Mouse (Mus musculus): ENCODE measurements around the gene Fscn1.

The Fscn1 gene

GRCm38 (mm10) chr5:142959576-142960556, at the start of gene Fscn1:
Gene Fscn1, plus strand, starts transcription at chr5:142960343.
- peak; percentile 91 for DNase-seq (ENCODE audit: low read depth, low spot score)

DNA sequence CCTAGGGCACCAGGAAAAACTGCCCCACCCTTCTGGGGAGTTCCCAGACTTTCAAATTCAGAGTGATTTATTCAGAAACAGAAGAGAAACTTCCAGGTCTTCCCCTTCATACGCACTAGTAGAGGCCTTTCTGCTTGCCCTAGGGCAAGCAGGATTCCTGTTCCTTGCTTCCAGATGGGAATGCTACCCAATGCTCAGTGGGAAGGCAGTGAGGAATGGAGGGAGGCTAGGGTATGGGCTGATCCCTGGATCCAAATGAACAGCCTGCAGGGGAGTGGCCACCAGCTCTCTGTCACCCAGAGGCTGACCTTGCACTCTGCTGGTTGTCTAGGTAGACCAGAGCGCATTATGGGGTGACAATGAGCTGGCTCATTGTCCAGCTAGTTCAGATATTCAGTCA, 48.5 kb upstream of the Fscn1 start:
- DNase-seq (ENCODE audit: low read depth, low spot score) = no peak

DNA sequence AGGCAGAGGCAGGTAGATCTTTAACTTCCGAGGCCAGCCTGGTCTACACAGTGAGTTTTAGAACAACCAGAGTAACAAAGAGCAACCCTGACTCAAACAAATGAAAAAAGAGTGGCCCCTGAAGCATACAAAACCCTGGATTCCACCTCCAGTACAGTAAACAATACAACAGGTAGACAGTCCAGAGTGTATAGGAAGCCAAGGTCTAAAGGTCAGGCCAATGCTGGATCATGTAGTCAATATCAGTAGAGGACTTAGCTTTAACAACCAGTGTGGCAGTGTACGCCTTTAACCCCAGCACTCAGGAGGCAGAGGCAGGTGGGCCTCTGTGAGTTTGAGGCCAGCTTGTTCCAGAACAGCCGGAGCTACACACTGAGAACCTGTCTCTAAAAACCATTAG, 47.8 kb upstream of the Fscn1 start:
- no peak for DNase-seq (ENCODE audit: low read depth, low spot score)

- DNase-seq (ENCODE audit: low read depth, low spot score) = no peak
Observed at GRCm38 (mm10) chr5:142912739-142913138, 47.4 kb upstream of the Fscn1 start.

DNA sequence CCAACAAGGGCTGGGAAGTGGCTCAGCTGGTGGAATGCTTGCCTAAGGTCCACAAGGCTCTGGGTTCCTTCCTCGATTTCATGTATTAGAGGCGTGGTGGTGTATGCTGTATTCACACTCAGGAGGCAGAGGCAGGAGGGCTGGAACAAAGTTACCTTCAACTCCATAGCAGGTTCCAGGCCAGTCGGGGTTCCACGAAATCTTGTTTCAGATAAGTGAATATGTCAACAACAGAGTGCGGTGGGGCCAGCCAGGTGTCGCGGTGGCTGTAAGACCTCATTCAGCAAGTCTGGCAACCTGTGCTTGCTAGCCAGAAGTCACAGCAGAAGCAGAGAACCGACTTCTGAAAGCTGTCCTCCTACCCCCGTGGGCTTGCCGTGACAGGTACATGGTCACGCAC, 44.9 kb upstream of the Fscn1 start:
- no peak for DNase-seq (ENCODE audit: low read depth, low spot score)

GRCm38 (mm10) chr5:142916593-142916992, 43.5 kb upstream of the Fscn1 start:
- no peak for DNase-seq (ENCODE audit: low read depth, low spot score)

DNA sequence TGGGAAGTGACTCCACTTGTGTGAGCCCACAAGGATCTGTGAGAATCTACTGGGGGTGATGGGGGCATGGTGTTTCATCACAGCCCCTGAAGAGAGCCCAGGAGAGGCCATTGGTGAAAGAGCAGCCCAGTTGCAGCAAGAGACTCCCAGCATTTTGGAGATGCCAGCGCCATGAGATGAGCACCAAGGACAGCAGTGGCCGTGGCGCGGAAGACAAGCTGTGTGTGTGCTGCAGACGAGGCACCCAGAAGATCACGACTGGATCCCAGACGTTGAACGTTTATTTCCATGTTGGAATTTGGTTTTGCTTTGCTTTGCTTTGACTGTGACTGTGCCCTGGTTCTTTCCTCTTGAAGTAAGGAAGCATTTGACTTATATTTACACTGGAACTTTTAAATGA, 42.7 kb upstream of the Fscn1 start:
- DNase-seq (ENCODE audit: low read depth, low spot score) = no peak

DNA sequence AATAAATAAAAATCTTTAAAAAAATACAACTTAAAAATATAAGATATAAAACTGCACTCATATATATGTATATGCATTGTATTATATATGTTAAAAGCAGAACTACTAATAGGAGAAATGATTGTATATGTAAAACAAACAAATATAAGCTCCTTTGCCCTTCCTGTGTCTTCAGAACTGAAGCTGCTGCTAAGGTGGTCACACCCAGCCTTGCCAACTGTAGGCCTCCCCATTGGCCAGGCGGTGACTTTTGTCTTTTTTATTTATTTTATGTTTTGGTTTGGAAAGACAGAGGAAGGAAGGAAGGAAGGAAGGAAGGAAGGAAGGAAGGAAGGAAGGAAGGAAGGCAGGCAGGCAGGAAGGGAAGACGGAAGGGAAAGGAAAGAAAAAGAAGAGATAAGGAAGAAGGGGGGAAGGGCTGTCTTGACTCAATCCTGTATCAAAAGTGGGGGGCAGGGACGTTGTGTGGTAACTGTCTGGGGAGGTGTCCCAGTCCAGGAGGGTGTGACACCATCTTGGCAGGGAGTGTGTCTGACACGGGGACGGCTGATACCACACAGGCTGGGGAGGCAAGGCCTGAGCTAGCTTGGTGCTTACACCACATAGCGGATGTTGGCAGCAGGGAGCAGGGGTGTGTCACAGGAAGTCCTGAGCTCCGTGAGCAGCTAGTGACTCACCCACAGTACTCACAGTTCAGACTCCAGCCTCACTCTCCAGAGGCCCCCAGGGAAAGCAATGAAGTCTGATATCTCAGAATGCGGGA, 39.7 kb upstream of the Fscn1 start:
- peak; percentile 70 for DNase-seq (ENCODE audit: low read depth, low spot score)

- DNase-seq (ENCODE audit: low read depth, low spot score) = no peak
Observed at GRCm38 (mm10) chr5:142921074-142921459, 39.1 kb upstream of the Fscn1 start.

DNA sequence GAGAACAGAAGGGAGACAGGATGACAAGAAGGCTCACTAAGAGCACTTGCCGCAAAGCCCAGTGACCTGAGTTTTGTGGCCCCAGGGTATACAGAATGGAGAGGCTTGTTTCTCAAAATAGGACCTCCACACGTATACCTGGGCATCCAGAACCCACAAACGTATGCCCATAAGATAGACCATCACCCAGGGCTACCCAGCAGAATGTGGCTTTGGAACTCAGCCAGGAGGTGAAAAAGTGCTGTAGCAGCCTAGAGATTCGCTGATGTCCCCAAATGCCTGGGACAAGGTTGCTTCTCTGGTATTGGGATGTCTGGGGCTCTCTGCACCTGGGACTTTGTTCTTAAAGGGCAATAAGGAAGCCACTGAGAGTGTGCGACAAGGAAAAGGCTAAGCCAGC, 37.9 kb upstream of the Fscn1 start:
- no peak for DNase-seq (ENCODE audit: low read depth, low spot score)

GRCm38 (mm10) chr5:142923781-142924180, 36.4 kb upstream of the Fscn1 start:
- DNase-seq (ENCODE audit: low read depth, low spot score) = no peak

DNA sequence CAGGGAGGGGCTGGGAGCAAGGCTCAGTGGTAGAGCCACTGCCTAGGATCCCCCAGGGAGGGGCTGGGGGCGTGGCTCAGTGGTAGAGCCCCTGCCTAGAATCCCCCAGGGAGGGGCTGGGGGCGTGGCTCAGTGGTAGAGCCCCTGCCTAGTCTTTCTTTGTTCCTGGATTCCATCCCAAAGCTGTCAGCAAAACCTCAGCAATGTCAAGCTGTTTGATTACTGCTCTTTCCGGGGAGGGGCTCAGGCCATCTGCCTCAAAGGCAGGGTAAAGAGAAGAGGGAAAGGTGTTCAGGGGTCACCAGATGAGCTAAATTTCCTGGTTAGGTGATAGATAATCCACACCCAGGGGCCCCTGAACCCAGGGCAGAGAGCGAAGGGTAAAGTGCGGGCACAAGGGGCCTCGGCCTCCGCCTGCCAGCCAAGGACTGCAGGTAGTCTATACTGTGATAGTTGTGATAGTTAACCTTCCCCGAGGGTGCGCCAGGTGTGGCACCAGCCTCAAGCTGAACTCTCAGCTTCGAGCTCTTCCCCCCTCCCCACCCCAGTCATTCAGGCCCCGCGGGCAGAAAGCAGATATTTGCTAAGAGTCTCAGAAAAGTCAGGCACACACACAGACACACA, 35.7 kb upstream of the Fscn1 start:
- no peak for DNase-seq (ENCODE audit: low read depth, low spot score)

DNA sequence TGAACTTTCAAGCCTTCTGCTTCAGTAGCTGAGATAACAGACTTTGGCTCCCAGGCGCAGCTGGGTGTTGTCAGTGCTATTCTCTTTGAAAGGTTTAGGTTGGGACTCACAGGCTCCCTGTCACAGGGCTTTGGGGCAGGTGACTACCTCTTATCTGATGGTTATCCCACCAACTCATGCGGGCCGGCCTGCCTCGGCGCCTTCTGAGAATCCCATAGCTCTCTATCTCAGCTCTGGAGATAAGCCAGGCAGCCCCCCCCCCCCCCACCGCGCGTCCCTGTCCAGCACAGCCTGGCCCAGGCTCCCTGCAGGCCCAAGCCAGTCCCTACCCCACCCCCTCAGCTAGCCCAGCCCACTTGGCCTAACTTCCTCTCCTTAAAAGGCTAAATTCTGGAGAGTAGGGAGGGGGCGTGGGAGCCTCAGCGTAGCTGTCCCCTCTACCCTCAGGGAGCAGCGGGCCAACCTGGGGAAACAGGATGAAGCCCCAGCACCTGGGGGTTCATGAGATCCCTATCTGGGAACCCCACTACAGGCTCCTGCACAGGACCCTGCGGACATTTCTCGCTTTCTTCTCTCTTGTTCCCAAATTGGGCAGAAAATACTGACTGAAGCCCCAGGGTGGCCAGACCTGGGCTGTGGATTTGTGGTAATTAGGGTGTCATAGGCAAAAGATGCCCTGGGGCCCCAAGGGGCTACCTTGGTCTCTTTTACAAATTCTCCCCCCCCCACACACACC, 33.8 kb upstream of the Fscn1 start:
- no peak for DNase-seq (ENCODE audit: low read depth, low spot score)

DNA sequence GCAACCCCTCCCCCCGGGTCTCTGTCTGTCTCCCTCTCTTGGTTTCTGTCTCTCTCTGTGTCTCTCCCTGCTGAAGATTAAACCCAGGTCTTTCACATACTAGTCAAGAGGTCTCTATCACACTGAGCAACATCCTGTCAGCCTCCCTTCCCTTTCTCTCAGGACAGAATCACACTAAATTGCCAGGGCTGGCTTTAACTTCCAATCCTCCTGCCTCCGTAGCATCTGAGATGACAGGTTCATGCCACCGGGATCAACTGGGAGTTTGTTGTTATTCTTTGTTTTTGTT, 33.3 kb upstream of the Fscn1 start:
- DNase-seq (ENCODE audit: low read depth, low spot score) = no peak

- DNase-seq (ENCODE audit: low read depth, low spot score) = no peak
Observed at GRCm38 (mm10) chr5:142927341-142927930, 32.7 kb upstream of the Fscn1 start.

DNA sequence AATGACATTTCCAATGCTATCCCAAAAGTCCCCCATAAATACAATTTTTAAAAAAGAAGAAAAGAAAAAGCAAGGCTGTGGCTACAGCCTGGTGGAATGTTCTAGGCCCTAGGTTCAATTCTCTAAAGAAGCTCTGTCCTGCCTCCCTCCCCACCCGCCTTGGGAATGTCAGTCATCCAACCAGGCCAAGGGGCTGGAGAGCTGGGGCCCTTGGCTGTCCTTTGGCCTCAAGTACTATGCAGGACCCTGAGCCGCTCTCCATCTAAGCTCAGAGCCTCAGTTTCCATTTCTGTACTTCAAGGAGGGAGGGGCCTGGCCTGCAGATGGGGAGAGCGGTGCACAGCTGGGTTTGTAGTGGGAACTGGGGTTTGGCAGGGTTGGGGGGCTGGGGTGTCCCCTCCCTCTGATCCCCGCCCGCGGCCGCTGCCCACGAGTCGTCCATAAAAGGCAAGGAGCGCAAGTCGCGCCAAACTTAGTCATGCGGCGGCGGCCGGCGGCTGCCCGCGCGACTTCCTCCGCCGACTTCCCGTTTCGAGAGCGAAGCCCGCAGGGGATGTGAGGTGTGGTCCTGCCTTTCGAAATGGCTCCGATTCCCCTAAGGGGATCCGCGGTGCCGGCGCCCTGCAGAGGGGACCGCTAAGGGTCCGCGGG, 31.3 kb upstream of the Fscn1 start:
- DNase-seq (ENCODE audit: low read depth, low spot score) = peak; percentile 69

- peak; percentile 20 for DNase-seq (ENCODE audit: low read depth, low spot score)
Observed at GRCm38 (mm10) chr5:142929400-142929752, 30.8 kb upstream of the Fscn1 start.

- DNase-seq (ENCODE audit: low read depth, low spot score) = no peak
Observed at GRCm38 (mm10) chr5:142931241-142931745, 28.9 kb upstream of the Fscn1 start.

- peak; percentile 87 for DNase-seq (ENCODE audit: low read depth, low spot score)
Observed at GRCm38 (mm10) chr5:142932084-142932685, 28.0 kb upstream of the Fscn1 start.

DNA sequence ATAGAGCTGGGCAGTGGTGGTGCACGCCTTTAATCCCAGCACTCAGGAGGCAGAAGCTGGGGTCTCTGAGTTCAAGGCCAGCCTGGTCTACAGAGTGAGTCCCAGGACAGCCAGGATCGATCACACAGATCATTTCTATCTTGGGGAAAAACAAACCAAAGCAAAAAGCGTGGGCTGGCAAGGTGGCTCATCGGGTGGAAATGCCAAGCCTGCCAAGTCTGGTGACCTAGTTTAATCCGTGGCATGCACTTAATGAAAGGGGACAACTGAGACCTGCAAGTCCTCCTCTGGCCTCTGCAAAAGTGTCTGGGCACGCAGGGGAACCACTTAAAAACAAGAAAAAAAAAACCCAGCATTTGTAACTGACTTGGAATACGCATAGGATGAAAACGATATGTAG, 27.4 kb upstream of the Fscn1 start:
- peak; percentile 47 for DNase-seq (ENCODE audit: low read depth, low spot score)

All from brain, adult 2 months (tissue).